Mouse (Mus musculus) erythroblast, embryonic 14.5 days (primary cell): Measurements from ENCODE around the gene Klhl29. TPM values are rescaled to one million over a fixed set of nuclear protein-coding genes. Genes with fewer than 3 reads are reported as not detected.

ENCODE experiments used
- H3K27me3 ChIP-seq: 2 replicates; pipeline ENCODE4 v1.6.1; 2012; ENCODE audit warnings: inconsistent platforms; ENCODE audit not compliant: control insufficient read depth
- H3K36me3 ChIP-seq: 2 replicates; pipeline ENCODE4 v1.6.1; 2012; ENCODE audit warnings: mild to moderate bottlenecking, inconsistent platforms; ENCODE audit not compliant: control insufficient read depth
- H3K4me1 ChIP-seq: 2 replicates; pipeline ENCODE4 v1.6.1; 2012; ENCODE audit warnings: inconsistent platforms; ENCODE audit not compliant: control insufficient read depth
- H3K4me3 ChIP-seq: replicated peaks from 2 replicates; pipeline ENCODE3; 2012; ENCODE audit warnings: moderate library complexity, mild to moderate bottlenecking, inconsistent platforms
- H3K9me3 ChIP-seq: 2 replicates; pipeline ENCODE4 v1.6.1; 2012; ENCODE audit warnings: low read length, inconsistent platforms, mixed read lengths; ENCODE audit not compliant: control insufficient read depth
- GATA1 ChIP-seq: IDR thresholded peaks from 2 replicates; pipeline ENCODE4 v1.6.1; 2012; ENCODE audit warnings: low read length, inconsistent platforms, mixed read lengths
- TAL1 ChIP-seq: IDR thresholded peaks from 3 replicates; pipeline ENCODE4 v1.6.1; 2012; ENCODE audit warnings: low read length, inconsistent platforms, mixed read lengths
- polyA plus RNA-seq: library from polyadenylated mRNA; stranded (reverse); fragments of >175 nt; gene quantifications from 2 replicates; pipeline ENCODE4 v1.2.3, GENCODE M21; 2012

Gene Klhl29
- polyA plus RNA-seq, 1 experiment = not detected

DNA sequence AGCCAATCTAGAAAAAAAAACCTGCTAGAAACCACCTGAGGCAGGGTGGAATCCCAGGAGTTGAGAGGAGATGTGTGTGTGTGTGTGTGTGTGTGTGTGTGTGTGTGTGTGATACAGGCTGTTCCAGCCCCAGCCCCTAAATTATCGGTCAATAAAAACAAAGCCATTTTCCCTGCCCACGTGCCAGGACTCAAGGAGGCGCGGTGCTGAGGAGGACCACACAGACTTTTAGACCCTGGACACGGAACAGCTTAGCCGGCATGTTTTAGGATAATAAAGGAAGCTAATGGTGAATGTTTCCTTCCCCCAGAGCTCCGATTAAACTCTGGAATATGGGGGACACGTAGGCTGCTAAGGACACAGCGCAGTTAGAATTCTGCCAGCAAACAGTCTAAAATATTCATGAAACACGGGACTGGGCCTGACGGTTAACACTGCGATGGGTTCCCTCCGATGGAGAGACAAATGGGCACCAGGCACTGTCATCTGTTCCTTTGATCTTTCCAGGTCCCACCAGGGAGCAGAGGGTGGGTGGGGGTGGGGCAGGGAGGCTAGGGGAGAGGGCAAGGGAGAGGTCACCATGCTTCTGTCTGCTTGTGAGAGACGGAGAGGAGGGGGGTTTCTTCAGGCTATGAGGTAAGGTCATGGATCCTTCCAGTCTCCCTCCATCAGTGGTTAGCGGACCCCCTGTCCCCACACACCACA lies 185.9 kb downstream of the Klhl29 start:
- Histone ChIP-seq H3K4me3 (no peak overlapping the region), H3K9me3 (no peaks in the 10 kb centered on the region)
- TF ChIP-seq TAL1 (no peak), GATA1 (no peak)

DNA sequence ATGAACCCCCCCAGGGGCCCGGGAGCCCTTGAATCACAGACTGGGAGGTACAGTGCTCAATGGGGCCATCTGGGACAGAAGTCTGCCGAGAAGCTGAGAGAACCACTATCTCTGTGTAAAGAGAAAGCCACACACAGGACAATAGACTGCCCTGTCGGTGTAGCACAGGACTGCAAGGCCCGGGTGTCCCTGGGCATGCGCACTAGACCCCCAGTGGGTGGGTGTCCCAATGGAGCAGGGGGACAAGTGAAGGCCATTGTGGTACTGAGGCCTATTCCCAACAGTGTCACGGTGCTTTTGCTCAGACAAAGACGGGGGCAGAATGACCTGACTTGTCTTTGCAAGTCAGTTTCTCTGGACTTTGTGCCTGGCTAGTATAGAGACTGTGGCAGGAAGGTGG lies 186.6 kb downstream of the Klhl29 start:
- no peak overlapping the region for H3K4me3 ChIP-seq
- no peaks in the 10 kb centered on the region for H3K9me3 ChIP-seq
- no peak for TF ChIP-seq GATA1
- no peak for TF ChIP-seq TAL1
- H3K4me1 ChIP-seq = no peaks in the 10 kb centered on the region
- no peaks in the 10 kb centered on the region for H3K27me3 ChIP-seq
- H3K36me3 ChIP-seq = no peaks in the 10 kb centered on the region

More for the DNA sequence above, 185.9 kb downstream of the Klhl29 start:
- Histone ChIP-seq H3K36me3 (no peaks in the 10 kb centered on the region), H3K4me1 (no peaks in the 10 kb centered on the region), H3K27me3 (no peaks in the 10 kb centered on the region)

DNA sequence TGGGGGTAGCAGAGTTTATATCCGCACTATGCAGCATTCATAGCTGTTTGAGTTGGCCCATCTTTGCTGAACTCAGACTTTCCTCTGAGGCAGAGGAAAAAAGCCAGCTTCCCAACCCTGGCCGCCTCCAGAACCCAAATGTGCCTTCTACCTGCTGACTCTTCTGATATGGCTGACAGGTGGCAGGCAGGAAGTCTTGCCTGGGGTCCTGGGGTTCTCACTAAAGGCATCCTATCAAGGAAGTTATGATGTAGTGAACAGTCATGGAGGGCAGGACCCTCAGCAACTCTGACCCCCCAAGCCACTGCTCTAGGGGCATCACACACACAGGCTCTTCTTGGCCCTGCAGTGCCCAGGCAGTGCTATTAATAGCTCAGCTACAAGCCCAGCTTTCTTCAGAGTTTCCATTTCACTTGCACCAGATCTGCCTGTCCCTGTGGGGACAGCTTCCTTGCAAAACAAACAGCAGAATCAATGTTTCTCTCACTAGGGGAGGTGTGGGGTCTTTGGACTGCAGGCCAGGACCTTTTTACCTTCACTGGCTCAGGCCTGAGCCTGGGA lies 187.6 kb downstream of the Klhl29 start:
- no peaks in the 10 kb centered on the region for H3K4me1 ChIP-seq
- no peaks in the 10 kb centered on the region for H3K27me3 ChIP-seq
- H3K9me3 ChIP-seq = no peaks in the 10 kb centered on the region
- TF ChIP-seq GATA1 = no peak
- no peak for TF ChIP-seq TAL1
- H3K36me3 ChIP-seq = no peaks in the 10 kb centered on the region
- H3K4me3 ChIP-seq = no peak overlapping the region

DNA sequence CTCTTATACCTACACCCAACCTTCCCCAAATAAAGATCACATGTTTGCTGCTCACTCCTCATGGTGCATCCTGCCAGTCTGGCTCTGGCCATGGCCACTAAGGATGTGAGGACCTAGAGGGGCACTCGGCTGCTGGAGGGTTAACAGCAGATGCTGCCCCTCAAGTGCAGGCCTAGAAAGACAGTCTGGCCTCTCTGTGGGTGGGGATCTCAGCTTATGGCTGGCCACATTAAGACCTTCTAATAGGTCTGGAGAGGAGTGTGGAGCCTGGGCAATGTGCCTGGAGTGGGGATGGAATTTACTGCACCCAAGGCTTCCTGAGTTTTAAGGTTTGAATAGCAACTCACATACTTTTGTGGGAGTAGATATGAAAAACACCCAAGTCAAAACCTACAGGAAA lies 188.8 kb downstream of the Klhl29 start:
- H3K9me3 ChIP-seq = no peaks in the 10 kb centered on the region
- H3K4me3 ChIP-seq = no peak overlapping the region
- no peaks in the 10 kb centered on the region for H3K4me1 ChIP-seq
- TF ChIP-seq TAL1 = no peak
- no peak for TF ChIP-seq GATA1
- H3K27me3 ChIP-seq = no peaks in the 10 kb centered on the region
- no peaks in the 10 kb centered on the region for H3K36me3 ChIP-seq

- Histone ChIP-seq H3K9me3 (no peaks in the 10 kb centered on the region), H3K4me3 (no peak overlapping the region), H3K27me3 (no peaks in the 10 kb centered on the region), H3K36me3 (no peaks in the 10 kb centered on the region), H3K4me1 (no peaks in the 10 kb centered on the region)
- TF ChIP-seq GATA1 (no peak), TAL1 (no peak)
These were observed 189.9 kb downstream of the Klhl29 start for GRCm38 (mm10) chr12:5185603-5186002.

GRCm38 (mm10) chr12:5182586-5182985 lies 192.9 kb downstream of the Klhl29 start:
- TF ChIP-seq TAL1 = no peak
- no peak for TF ChIP-seq GATA1
- H3K36me3 ChIP-seq = no peaks in the 10 kb centered on the region

GRCm38 (mm10) chr12:5182165-5182564 lies 193.3 kb downstream of the Klhl29 start:
- Histone ChIP-seq H3K9me3 (no peaks in the 10 kb centered on the region), H3K27me3 (no peaks in the 10 kb centered on the region), H3K4me3 (no peak overlapping the region), H3K36me3 (no peaks in the 10 kb centered on the region), H3K4me1 (no peaks in the 10 kb centered on the region)
- no peak for TF ChIP-seq GATA1
- TF ChIP-seq TAL1 = no peak

More at GRCm38 (mm10) chr12:5182586-5182985, 192.9 kb downstream of the Klhl29 start:
- H3K27me3 ChIP-seq = no peaks in the 10 kb centered on the region
- no peaks in the 10 kb centered on the region for H3K9me3 ChIP-seq
- no peak overlapping the region for H3K4me3 ChIP-seq
- H3K4me1 ChIP-seq = no peaks in the 10 kb centered on the region

GRCm38 (mm10) chr12:5176716-5177341 lies 198.7 kb downstream of the Klhl29 start:
- Histone ChIP-seq H3K4me1 (no peaks in the 10 kb centered on the region), H3K4me3 (no peak overlapping the region), H3K27me3 (no peaks in the 10 kb centered on the region), H3K36me3 (no peaks in the 10 kb centered on the region), H3K9me3 (no peaks in the 10 kb centered on the region)
- no peak for TF ChIP-seq TAL1
- no peak for TF ChIP-seq GATA1

DNA sequence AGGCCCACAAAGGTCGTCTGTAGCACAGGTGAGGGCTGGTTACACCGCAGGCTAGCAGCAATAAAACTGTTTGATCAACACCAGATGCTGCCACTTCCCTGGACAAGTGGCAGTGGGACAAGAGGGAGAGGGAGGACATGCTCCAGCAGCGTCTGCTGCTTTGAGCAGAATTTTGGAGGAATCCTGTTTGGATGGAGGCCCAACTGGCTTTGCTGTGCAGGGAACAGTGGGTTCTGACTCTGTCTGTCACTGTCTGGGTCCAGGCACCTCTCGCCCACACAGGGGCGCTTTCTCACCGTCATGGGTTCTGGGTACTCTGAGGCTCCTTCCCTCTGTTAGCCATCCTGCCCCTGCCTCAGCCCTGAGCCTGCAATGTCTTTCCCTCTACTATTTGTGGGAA lies 209.3 kb downstream of the Klhl29 start:
- Histone ChIP-seq H3K36me3 (no peaks in the 10 kb centered on the region), H3K27me3 (no peaks in the 10 kb centered on the region), H3K9me3 (no peaks in the 10 kb centered on the region), H3K4me3 (no peak overlapping the region), H3K4me1 (no peaks in the 10 kb centered on the region)
- no peak for TF ChIP-seq GATA1
- TF ChIP-seq TAL1 = no peak
